Comparison of ENCODE assay signal across 21 mouse cellular contexts in the genomic region with DNA sequence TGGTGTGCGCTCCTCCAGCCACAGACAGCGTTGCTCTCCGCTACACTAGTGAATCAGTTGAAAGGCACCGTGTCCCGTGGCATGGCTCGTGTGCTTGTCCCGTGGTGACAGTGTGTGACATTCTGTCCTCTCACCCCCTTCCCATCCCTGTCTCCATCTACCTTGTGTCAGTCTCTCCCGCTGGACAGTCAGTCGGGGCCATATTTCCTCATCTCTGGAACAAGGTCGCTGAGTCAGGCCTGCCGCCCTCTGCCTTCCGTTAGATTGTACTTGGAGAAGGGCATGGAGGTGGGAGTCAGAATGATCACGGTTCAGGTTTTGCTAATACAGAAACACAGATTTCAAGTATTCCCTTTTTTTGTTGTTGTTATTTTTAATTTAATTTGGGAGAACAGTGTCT. TPM values are rescaled to one million over a fixed set of nuclear protein-coding genes. Genes with fewer than 3 reads are reported as not detected.
DNase-seq lines count a peak whose midpoint lies in the region; ATAC-seq lines count a peak whose summit lies in the region.
"Had no signal": no experiment of that assay in that cellular context is flagged by ENCODE, and none has a peak within 500 bp of the region (broad histone marks: within the 10 kb centered on the region; RNA-seq: fewer than 3 reads in every experiment).

No protein-coding gene starts in this region.

- H3K4me1 ChIP-seq in limb, embryonic 15.5 days: 0 out of 2 replicates have a peak, but pooled peaks cover 2% of the 10 kb centered on the region
- H3K4me1 ChIP-seq in limb, embryonic 10.5 days: no peaks in the 10 kb centered on the region
- H3K4me1 ChIP-seq: hindbrain, embryonic 15.5 days had no signal

- DNase-seq in limb, embryonic 10.5 days (ENCODE audit: low spot score): no peak
- peak; percentile 72 for DNase-seq in adrenal gland, adult 8-10 months
- DNase-seq in adrenal gland, postnatal 25 days: peak; percentile 55
- no peak for DNase-seq in layer of hippocampus, adult 18-20 months (ENCODE audit: low spot score in 2 of 2)
- DNase-seq: B cell, adult 2 months; cerebellum, adult 18-20 months; cerebellum, adult 9-10 months; cerebellum, postnatal 14 days; forebrain, postnatal 0 days; gastrocnemius, adult 2 months; gastrocnemius, postnatal 14 days; heart, adult 11 months had no signal

- peaks cover 54% of the 10 kb centered on the region for H3K36me3 ChIP-seq in limb, embryonic 15.5 days
- H3K36me3 ChIP-seq in limb, embryonic 10.5 days: peaks cover 79% of the 10 kb centered on the region

- H3K4me2 ChIP-seq in limb, embryonic 15.5 days: no peak overlapping the region
- H3K4me2 ChIP-seq: heart, embryonic 11.5 days; hindbrain, embryonic 12.5 days; hindbrain, embryonic 15.5 days had no signal

- H3K27ac ChIP-seq in limb, embryonic 15.5 days: 0 out of 2 replicates have a peak overlapping the region, but pooled peaks have one; percentile 2
- H3K27ac ChIP-seq in limb, embryonic 10.5 days: no peak overlapping the region
- H3K27ac ChIP-seq: gastrocnemius, adult 2 months; hindbrain, embryonic 12.5 days; hindbrain, embryonic 15.5 days had no signal

- H3K27me3 ChIP-seq in limb, embryonic 15.5 days: no peaks in the 10 kb centered on the region
- no peaks in the 10 kb centered on the region for H3K27me3 ChIP-seq in limb, embryonic 10.5 days (ENCODE audit: low read depth, poor library complexity, severe bottlenecking)
- H3K27me3 ChIP-seq: hindbrain, embryonic 12.5 days; hindbrain, embryonic 15.5 days had no signal

- no peak for ATAC-seq in limb, embryonic 15.5 days (ENCODE audit: insufficient number of reproducible peaks, low FRiP score, low TSS enrichment, low read depth)
- ATAC-seq in monocyte, adult 5-6 weeks (replicated peaks; ENCODE audit: insufficient number of reproducible peaks, low FRiP score, low TSS enrichment, poor library complexity, severe bottlenecking): no peak
- ATAC-seq: forebrain, embryonic 14.5 days; forebrain, postnatal 0 days; intestine, postnatal 0 days had no signal

- no peak overlapping the region for H3K4me3 ChIP-seq in limb, embryonic 15.5 days
- no peak overlapping the region for H3K4me3 ChIP-seq in limb, embryonic 10.5 days
- H3K4me3 ChIP-seq: gastrocnemius, adult 2 months; hindbrain, embryonic 12.5 days; hindbrain, embryonic 15.5 days had no signal

- H3K9me3 ChIP-seq in limb, embryonic 15.5 days: no peaks in the 10 kb centered on the region
- H3K9me3 ChIP-seq in limb, embryonic 10.5 days (replicated peaks): no peaks in the 10 kb centered on the region
- H3K9me3 ChIP-seq: hindbrain, embryonic 12.5 days; hindbrain, embryonic 15.5 days had no signal

- WGBS in limb, embryonic 15.5 days: 93% methylated on average over 13 of the region's 13 CpGs
- WGBS in limb, embryonic 10.5 days: 93% methylated on average over 13 of the region's 13 CpGs

- H3K9ac ChIP-seq in limb, embryonic 15.5 days: no peak overlapping the region
- H3K9ac ChIP-seq: forebrain, postnatal 0 days; hindbrain, embryonic 12.5 days; hindbrain, embryonic 15.5 days had no signal

RNA-seq across cellular contexts. Expression of gene Tesc, which starts 19.2 kb away (rescaled TPM):
- polyA plus RNA-seq in limb, embryonic 15.5 days (2015; fragmentation: Nextera tagmentation; extraction: Ambion mirVana): 25.9 and 27.2 TPM in 2 replicates
- 0.14 and 0.48 TPM in 2 replicates for polyA plus RNA-seq in limb, embryonic 10.5 days (2016; fragmentation: Nextera tagmentation; extraction: Ambion mirVana)
- total RNA-seq in adrenal gland, adult 8-10 months (2022): 100 to 1,000 TPM; 229 to 287 (median 252) TPM
- 103 and 131 TPM in 2 replicates for total RNA-seq in adrenal gland, postnatal 25 days (2021)
- total RNA-seq in monocyte, adult 5-6 weeks (2017): 1.9 to 6.9 TPM (median 2.7 TPM) in 3 replicates
- 10 to 100 TPM; 92.6 to 94.2 TPM for total RNA-seq in layer of hippocampus, adult 18-20 months (2021)
- total RNA-seq: hematopoietic stem cell, adult 5-6 weeks; MEL had no signal

RNA-seq across cellular contexts. Expression of gene Fbxo21, which starts 31.8 kb away (rescaled TPM):
- polyA plus RNA-seq in limb, embryonic 15.5 days (2015; fragmentation: Nextera tagmentation; extraction: Ambion mirVana): 48.5 and 49.2 TPM in 2 replicates
- 86.1 and 93.4 TPM in 2 replicates for polyA plus RNA-seq in limb, embryonic 10.5 days (2016; fragmentation: Nextera tagmentation; extraction: Ambion mirVana)
- total RNA-seq in adrenal gland, adult 8-10 months (2022): 100 to 1,000 TPM in 1 of 4 experiments, 10 to 100 TPM in 3; 63.9 to 114 (median 85.5) TPM
- 50.1 and 70.4 TPM in 2 replicates for total RNA-seq in adrenal gland, postnatal 25 days (2021)
- total RNA-seq in monocyte, adult 5-6 weeks (2017): 7.4 to 11.1 TPM (median 10.7 TPM) in 3 replicates
- total RNA-seq in layer of hippocampus, adult 18-20 months (2021): 100 to 1,000 TPM; 160 to 163 TPM

Comparison
In these comparisons a context has a peak if more than half of its experiments do, and no peak if none do; other contexts are left out.
1. DNase-seq: peak in adrenal gland, adult 8-10 months (single experiment) and adrenal gland, postnatal 25 days (single experiment); none in limb, embryonic 10.5 days (single experiment) and layer of hippocampus, adult 18-20 months (0 of 2).
2. RNA of gene Tesc, which starts 19.2 kb away (total RNA-seq): 229 to 287 TPM in adrenal gland, adult 8-10 months, 103 to 131 TPM in adrenal gland, postnatal 25 days and 92.6 to 94.2 TPM in layer of hippocampus, adult 18-20 months; 1.9 to 6.9 TPM in monocyte, adult 5-6 weeks; every median in the first group is over 10 times any median in the second.